Mouse (Mus musculus) MEL (cell line): ENCODE data around the gene Med11. TPM values are rescaled to one million over a fixed set of nuclear protein-coding genes. Genes with fewer than 3 reads are reported as not detected.

ENCODE experiments used
- DNase-seq: peaks from one replicate; pipeline ENCODE4 v3.0.0; 2011; ENCODE audit warnings: low read depth, low spot score
- H3K27ac ChIP-seq: 2 replicates; pipeline ENCODE4 v1.5.1; 2012; ENCODE audit warnings: low read depth, mild to moderate bottlenecking, control low read depth, low read length, moderate library complexity; ENCODE audit not compliant: control insufficient read depth
- H3K27me3 ChIP-seq, 2 experiments: fragments of 150-350 bp in 1 of 2; sonication (generic) in 1 of 2; 2 replicates each; pipeline ENCODE4 v1.6.1; 2012; ENCODE audit warnings: low read length in 2 of 2, mild to moderate bottlenecking in 2 of 2, improper control_type of control experiment in 1 of 2, moderate library complexity in 1 of 2; ENCODE audit not compliant: insufficient read depth in 2 of 2, control insufficient read depth in 1 of 2
- H3K36me3 ChIP-seq, 2 experiments: 2 replicates each; pipeline ENCODE4 v1.6.1; 2012 to 2014; ENCODE audit warnings: low read length in 2 of 2, improper control_type of control experiment in 1 of 2, inconsistent platforms in 1 of 2, mild to moderate bottlenecking in 1 of 2; ENCODE audit not compliant: insufficient read depth in 2 of 2, control insufficient read depth in 1 of 2
- H3K4me1 ChIP-seq, 2 experiments: fragments of 150-350 bp in 1 of 2; sonication (generic) in 1 of 2; 2 replicates each; pipeline ENCODE4 v1.6.1; 2012; ENCODE audit warnings: low read length in 2 of 2, improper control_type of control experiment in 1 of 2, mild to moderate bottlenecking in 1 of 2; ENCODE audit not compliant: insufficient read depth in 2 of 2, control insufficient read depth in 1 of 2
- H3K4me3 ChIP-seq, 2 experiments: fragments of 150-350 bp in 1 of 2; sonication (generic) in 1 of 2; 2 replicates each; pipeline ENCODE4 v1.5.1; 2012; ENCODE audit warnings: low read depth in 2 of 2, low read length in 2 of 2, mild to moderate bottlenecking in 2 of 2, moderate library complexity in 2 of 2, control low read depth in 1 of 2, improper control_type of control experiment in 1 of 2; ENCODE audit not compliant: control insufficient read depth in 1 of 2, insufficient read depth in 1 of 2
- H3K79me2 ChIP-seq: 2 replicates; pipeline ENCODE4 v1.6.1; 2012; ENCODE audit warnings: mild to moderate bottlenecking, low read length, moderate library complexity; ENCODE audit not compliant: control insufficient read depth, poor library complexity, insufficient read depth
- H3K9ac ChIP-seq: 2 replicates; pipeline ENCODE4 v1.6.1; 2012; ENCODE audit warnings: low read depth, mild to moderate bottlenecking, control low read depth, low read length, moderate library complexity; ENCODE audit not compliant: control insufficient read depth, poor library complexity, severe bottlenecking
- H3K9me3 ChIP-seq: fragments of 150-350 bp; sonication (generic); replicated peaks from 2 replicates; pipeline ENCODE4 v1.6.1; 2012; ENCODE audit warnings: mild to moderate bottlenecking, low read length, improper control_type of control experiment, moderate library complexity; ENCODE audit not compliant: insufficient read depth
- BHLHE40 ChIP-seq: IDR thresholded peaks from 2 replicates; pipeline ENCODE4 v1.6.1; 2012; ENCODE audit warnings: low read depth, mild to moderate bottlenecking, inconsistent platforms, low read length, improper control_type of control experiment, borderline replicate concordance
- CHD1 ChIP-seq: IDR thresholded peaks from 2 replicates; pipeline ENCODE4 v1.6.1; 2012; ENCODE audit warnings: low read depth, mild to moderate bottlenecking, inconsistent platforms, low read length, improper control_type of control experiment
- CHD2 ChIP-seq: IDR thresholded peaks from 2 replicates; pipeline ENCODE4 v1.6.1; 2011; ENCODE audit warnings: low read length, improper control_type of control experiment
- CTCF ChIP-seq, 3 experiments: IDR thresholded peaks in 2 of 3; conservative IDR thresholded peaks in 1 of 3; 2 replicates each; pipeline ENCODE4 v1.5.1; 2011 to 2012; ENCODE audit warnings: low read length in 3 of 3, low read depth in 2 of 3, mild to moderate bottlenecking in 2 of 3, improper control_type of control experiment in 1 of 3, inconsistent platforms in 1 of 3, mixed read lengths in 1 of 3, moderate library complexity in 1 of 3; ENCODE audit not compliant: control insufficient read depth in 1 of 3, insufficient read depth in 1 of 3, poor library complexity in 1 of 3, severe bottlenecking in 1 of 3
- E2F4 ChIP-seq: IDR thresholded peaks from 2 replicates; pipeline ENCODE4 v1.6.1; 2011; ENCODE audit warnings: low read depth, low read length, improper control_type of control experiment, borderline replicate concordance
- ELF1 ChIP-seq: IDR thresholded peaks from 2 replicates; pipeline ENCODE4 v1.6.1; 2014; ENCODE audit warnings: low read depth, mild to moderate bottlenecking, inconsistent platforms, low read length, improper control_type of control experiment, moderate library complexity
- EP300 ChIP-seq, 2 experiments: IDR thresholded peaks; 2 replicates each; pipeline ENCODE4 v1.6.1; 2011; ENCODE audit warnings: improper control_type of control experiment in 2 of 2, low read length in 2 of 2, low read depth in 1 of 2, mild to moderate bottlenecking in 1 of 2
- GABPA ChIP-seq: IDR thresholded peaks from 2 replicates; pipeline ENCODE4 v1.6.1; 2012; ENCODE audit warnings: low read depth, mild to moderate bottlenecking, inconsistent platforms, low read length, improper control_type of control experiment, moderate library complexity
- JUND ChIP-seq: IDR thresholded peaks from 2 replicates; pipeline ENCODE4 v1.6.1; 2011; ENCODE audit warnings: low read depth, mild to moderate bottlenecking, improper control_type of control experiment, low read length
- MAFK ChIP-seq: IDR thresholded peaks from 2 replicates; pipeline ENCODE4 v1.6.1; 2011; ENCODE audit warnings: low read depth, mild to moderate bottlenecking, low read length, improper control_type of control experiment, borderline replicate concordance
- MEF2A ChIP-seq: IDR thresholded peaks from 2 replicates; pipeline ENCODE4 v1.6.1; 2014; ENCODE audit warnings: low read depth, mild to moderate bottlenecking, inconsistent platforms, low read length, improper control_type of control experiment; ENCODE audit not compliant: poor library complexity, insufficient replicate concordance, severe bottlenecking; ENCODE audit errors: extremely low read depth
- POLR2AphosphoS2 ChIP-seq: IDR thresholded peaks from 2 replicates; pipeline ENCODE4 v1.6.1; 2011; ENCODE audit warnings: low read length, improper control_type of control experiment
- RAD21 ChIP-seq: IDR thresholded peaks from 2 replicates; pipeline ENCODE4 v1.6.1; 2011; ENCODE audit warnings: mild to moderate bottlenecking, low read depth, low read length, improper control_type of control experiment
- RCOR1 ChIP-seq: IDR thresholded peaks from 2 replicates; pipeline ENCODE4 v1.6.1; 2012; ENCODE audit warnings: low read depth, mild to moderate bottlenecking, inconsistent platforms, low read length, improper control_type of control experiment
- SIN3A ChIP-seq: IDR thresholded peaks from 2 replicates; pipeline ENCODE4 v1.6.1; 2012; ENCODE audit warnings: low read length, improper control_type of control experiment, inconsistent platforms
- SMC3 ChIP-seq: IDR thresholded peaks from 2 replicates; pipeline ENCODE4 v1.6.1; 2011; ENCODE audit warnings: low read depth, low read length, improper control_type of control experiment
- TAL1 ChIP-seq: IDR thresholded peaks from 2 replicates; pipeline ENCODE4 v1.6.1; 2012; ENCODE audit warnings: mild to moderate bottlenecking, inconsistent platforms, low read length, moderate library complexity, mixed read lengths
- TCF12 ChIP-seq: IDR thresholded peaks from 2 replicates; pipeline ENCODE4 v1.6.1; 2014; ENCODE audit warnings: low read depth, mild to moderate bottlenecking, inconsistent platforms, low read length, improper control_type of control experiment, moderate library complexity
- USF1 ChIP-seq: IDR thresholded peaks from 2 replicates; pipeline ENCODE4 v1.6.1; 2014; ENCODE audit warnings: low read depth, mild to moderate bottlenecking, inconsistent platforms, low read length, improper control_type of control experiment, moderate library complexity
- ZKSCAN1 ChIP-seq: IDR thresholded peaks from 2 replicates; pipeline ENCODE4 v1.6.1; 2012; ENCODE audit warnings: low read depth, mild to moderate bottlenecking, inconsistent platforms, low read length, improper control_type of control experiment, moderate library complexity
- polyA plus RNA-seq, 2 experiments: library from polyadenylated mRNA; stranded (reverse) in 1 of 2; unstranded in 1 of 2; fragments of >175 nt in 1 of 2; fragments of >200 nt in 1 of 2; gene quantifications; 2 replicates each; pipeline versions ENCODE4 v1.2.1 to v1.2.4; 2012; ENCODE audit warnings: low replicate concordance in 2 of 2, low read depth in 1 of 2; ENCODE audit not compliant: insufficient read length in 2 of 2, insufficient read depth in 1 of 2, missing spikeins in 1 of 2
- total RNA-seq: library from RNA; depleted of rRNA; stranded (reverse); fragments of 300-350 nt; gene quantifications from 2 replicates; pipeline ENCODE4 v1.2.3, GENCODE M21; 2012

Med11 gene
- total and polyA plus RNA-seq, 3 experiments = 40.0 to 43.0 TPM; not detected in 1

DNA sequence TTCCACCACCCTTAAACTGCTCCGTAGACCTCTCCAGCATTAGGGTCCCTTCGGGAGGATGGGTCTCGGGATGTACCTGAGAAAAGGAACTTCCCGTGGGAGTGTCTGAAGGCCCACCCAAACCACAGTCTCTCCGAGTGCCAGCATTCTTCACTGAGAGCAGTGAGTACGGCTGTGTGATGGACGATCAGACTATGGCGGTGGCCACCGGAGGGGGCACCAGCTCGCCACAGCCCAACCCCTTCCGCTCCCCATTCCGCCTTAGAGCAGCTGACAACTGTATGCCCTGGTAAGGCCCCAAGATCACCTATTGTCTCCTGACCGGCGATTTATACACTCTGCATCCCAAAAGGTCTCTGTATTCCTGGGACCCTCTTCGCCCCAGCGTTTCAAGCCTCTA lies 13.5 kb downstream of the Med11 start:
- no peak for TF ChIP-seq MEF2A
- TF ChIP-seq E2F4 = no peak
- TF ChIP-seq CTCF (IDR thresholded peaks at IDR 0.05 in 2 of 3, conservative IDR thresholded peaks at IDR 0.05 in 1 of 3; ENCODE audit: control insufficient read depth in 1 of 3, insufficient read depth in 1 of 3, low read depth in 2 of 3, low read length in 3 of 3, poor library complexity in 1 of 3, severe bottlenecking in 1 of 3) = 0 out of 6 replicates have a peak, but pooled peaks of 1 of the 3 experiments have one; percentile 9
- H3K79me2 ChIP-seq = no peaks in the 10 kb centered on the region
- no peak overlapping the region for H3K4me3 ChIP-seq
- H3K27ac ChIP-seq = no peak overlapping the region
- no peaks in the 10 kb centered on the region for H3K4me1 ChIP-seq
- no peak for DNase-seq
- H3K9ac ChIP-seq = no peak overlapping the region
- H3K27me3 ChIP-seq = peaks cover 6 to 11% of the 10 kb centered on the region in 2 experiments
- no peaks in the 10 kb centered on the region for H3K36me3 ChIP-seq
- no peaks in the 10 kb centered on the region for H3K9me3 ChIP-seq

DNA sequence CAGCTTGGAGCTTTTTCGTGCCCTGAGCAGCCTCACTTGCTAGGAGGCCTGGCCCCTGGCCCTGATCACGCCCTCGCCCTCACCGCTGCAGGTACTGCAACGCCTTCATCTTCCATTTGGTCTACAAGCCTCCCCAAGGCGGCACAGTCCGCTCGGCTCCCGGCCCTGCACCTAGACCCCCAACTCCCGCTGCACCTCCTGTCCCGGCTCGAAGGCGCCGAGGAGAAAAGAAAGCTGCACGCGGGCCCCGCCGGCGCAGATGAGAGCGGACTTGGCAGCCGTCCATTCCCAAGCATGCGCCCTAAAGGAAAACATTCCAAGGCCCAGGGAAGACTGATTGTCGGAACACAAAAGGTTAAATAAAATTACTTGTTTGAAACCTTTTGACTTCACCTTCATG lies 14.1 kb downstream of the Med11 start:
- H3K9me3 ChIP-seq = no peaks in the 10 kb centered on the region
- H3K27ac ChIP-seq = no peak overlapping the region
- no peak overlapping the region for H3K9ac ChIP-seq
- DNase-seq = no peak
- H3K4me1 ChIP-seq = no peaks in the 10 kb centered on the region
- no peaks in the 10 kb centered on the region for H3K36me3 ChIP-seq
- no peak overlapping the region for H3K4me3 ChIP-seq
- TF ChIP-seq TAL1 = no peak
- no peak for TF ChIP-seq CTCF (IDR thresholded peaks at IDR 0.05 in 2 of 3, conservative IDR thresholded peaks at IDR 0.05 in 1 of 3; ENCODE audit: control insufficient read depth in 1 of 3, insufficient read depth in 1 of 3, low read depth in 2 of 3, low read length in 3 of 3, poor library complexity in 1 of 3, severe bottlenecking in 1 of 3)
- TF ChIP-seq JUND = no peak
- H3K79me2 ChIP-seq = no peaks in the 10 kb centered on the region
- peaks cover 6 to 9% of the 10 kb centered on the region in 2 experiments for H3K27me3 ChIP-seq

GRCm38 (mm10) chr11:70467902-70468619 lies 16.3 kb downstream of the Med11 start:
- no peak overlapping the region for H3K4me3 ChIP-seq

More at GRCm38 (mm10) chr11:70467902-70468619, 16.3 kb downstream of the Med11 start:
- Histone ChIP-seq H3K79me2 (no peaks in the 10 kb centered on the region), H3K4me1 (peaks cover 0 to 6% of the 10 kb centered on the region in 2 experiments; a peak in 2 of 4 replicates), H3K27me3 (peaks cover under 1 to 3% of the 10 kb centered on the region in 2 experiments), H3K9me3 (no peaks in the 10 kb centered on the region), H3K27ac (no peak overlapping the region), H3K9ac (no peak overlapping the region), H3K36me3 (peaks cover 0 to 5% of the 10 kb centered on the region in 2 experiments; a peak in 2 of 4 replicates)
- TF ChIP-seq USF1 = no peak
- no peak for TF ChIP-seq GABPA
- TF ChIP-seq SMC3 = no peak
- TF ChIP-seq BHLHE40 = no peak
- no peak for TF ChIP-seq ZKSCAN1
- TF ChIP-seq SIN3A = no peak
- TF ChIP-seq MEF2A = no peak
- TF ChIP-seq CHD2 = no peak
- no peak for TF ChIP-seq EP300 (IDR thresholded peaks at IDR 0.05; ENCODE audit: low read depth in 1 of 2, low read length in 2 of 2)
- no peak for TF ChIP-seq MAFK
- TF ChIP-seq CHD1 = no peak
- TF ChIP-seq ELF1 = no peak
- no peak for TF ChIP-seq POLR2AphosphoS2
- TF ChIP-seq TCF12 = no peak
- no peak for TF ChIP-seq RCOR1
- TF ChIP-seq JUND = no peak
- TF ChIP-seq RAD21 = no peak
- no peak for DNase-seq
